Mouse (Mus musculus) limb, embryonic 14.5 days (tissue): ENCODE measurements around the gene Lmbr1. TPM values are rescaled to one million over a fixed set of nuclear protein-coding genes. Genes with fewer than 3 reads are reported as not detected.

Experiments
- ATAC-seq: fragments of 200-750 bp; cut with Nextera tagmentation; 2 replicates; pipeline ENCODE4 v1.8.0; 2017; ENCODE audit warnings: low read depth, moderate number of reproducible peaks, moderate TSS enrichment; ENCODE audit not compliant: low FRiP score
- DNase-seq: peaks from one replicate; pipeline ENCODE4 v3.0.0-alpha.2; 2015; ENCODE audit warnings: low spot score
- H3K27ac ChIP-seq: fragments of 300-500 bp; sonication (generic); replicated peaks from 2 replicates; pipeline ENCODE4 v1.5.1; 2014; ENCODE audit warnings: low read depth, mild to moderate bottlenecking, low read length, moderate library complexity, mixed read lengths
- H3K27me3 ChIP-seq: fragments of 300-500 bp; sonication (generic); 2 replicates; pipeline ENCODE4 v1.6.1; 2014; ENCODE audit warnings: low read length, mixed read lengths; ENCODE audit not compliant: control insufficient read depth, insufficient read depth
- H3K36me3 ChIP-seq: fragments of 300-500 bp; sonication (generic); 2 replicates; pipeline ENCODE4 v1.6.1; 2014; ENCODE audit warnings: mild to moderate bottlenecking, low read length, moderate library complexity, mixed read lengths; ENCODE audit not compliant: control insufficient read depth, insufficient read depth
- H3K4me1 ChIP-seq: fragments of 300-500 bp; sonication (generic); 2 replicates; pipeline ENCODE4 v1.6.1; 2014; ENCODE audit warnings: antibody characterized with exemption, low read length, mixed read lengths; ENCODE audit not compliant: control insufficient read depth, insufficient read depth
- H3K4me2 ChIP-seq: fragments of 300-500 bp; sonication (generic); replicated peaks from 2 replicates; pipeline ENCODE4 v1.6.1; 2014; ENCODE audit warnings: low read depth, mild to moderate bottlenecking, low read length, moderate library complexity; ENCODE audit not compliant: severe bottlenecking
- H3K4me3 ChIP-seq: fragments of 300-500 bp; sonication (generic); replicated peaks from 2 replicates; pipeline ENCODE4 v1.5.1; 2014; ENCODE audit warnings: low read length
- H3K9ac ChIP-seq: fragments of 300-500 bp; sonication (generic); 2 replicates; pipeline ENCODE4 v1.6.1; 2014; ENCODE audit warnings: mild to moderate bottlenecking, low read depth, low read length, moderate library complexity; ENCODE audit not compliant: severe bottlenecking
- H3K9me3 ChIP-seq: fragments of 300-500 bp; sonication (generic); 2 replicates; pipeline ENCODE4 v1.6.1; 2016; ENCODE audit warnings: low read length; ENCODE audit not compliant: control insufficient read depth
- POLR2A ChIP-seq: fragments of 200-500 bp; IDR thresholded peaks from 2 replicates; pipeline ENCODE4 v1.8.0; 2012; ENCODE audit warnings: inconsistent platforms, mild to moderate bottlenecking, moderate library complexity, borderline replicate concordance; ENCODE audit not compliant: insufficient read depth, insufficient read length; ENCODE audit errors: extremely low read depth
- WGBS: fragments of 180-500 bp; shearing (Covaris S2); extraction: QIAGEN DNeasy Blood & Tissue Kit; methylation state at CpG from one replicate; pipeline ENCODE4 v1.1.7; 2014; 5-methylcytosine and 5-hydroxymethylcytosine counted together
- polyA plus RNA-seq, 2 experiments: library from polyadenylated mRNA; depleted of rRNA in 1 of 2; stranded (reverse) in 1 of 2; unstranded in 1 of 2; fragments of >200 nt; fragmentation: Nextera tagmentation in 1 of 2; extraction: Ambion mirVana in 1 of 2; gene quantifications; 2 replicates each; pipeline versions ENCODE4 v1.2.1 to v1.2.3; 2012 to 2014

Lmbr1 gene
- polyA plus RNA-seq, 2 experiments, result 6.1 to 10.3 TPM

DNA sequence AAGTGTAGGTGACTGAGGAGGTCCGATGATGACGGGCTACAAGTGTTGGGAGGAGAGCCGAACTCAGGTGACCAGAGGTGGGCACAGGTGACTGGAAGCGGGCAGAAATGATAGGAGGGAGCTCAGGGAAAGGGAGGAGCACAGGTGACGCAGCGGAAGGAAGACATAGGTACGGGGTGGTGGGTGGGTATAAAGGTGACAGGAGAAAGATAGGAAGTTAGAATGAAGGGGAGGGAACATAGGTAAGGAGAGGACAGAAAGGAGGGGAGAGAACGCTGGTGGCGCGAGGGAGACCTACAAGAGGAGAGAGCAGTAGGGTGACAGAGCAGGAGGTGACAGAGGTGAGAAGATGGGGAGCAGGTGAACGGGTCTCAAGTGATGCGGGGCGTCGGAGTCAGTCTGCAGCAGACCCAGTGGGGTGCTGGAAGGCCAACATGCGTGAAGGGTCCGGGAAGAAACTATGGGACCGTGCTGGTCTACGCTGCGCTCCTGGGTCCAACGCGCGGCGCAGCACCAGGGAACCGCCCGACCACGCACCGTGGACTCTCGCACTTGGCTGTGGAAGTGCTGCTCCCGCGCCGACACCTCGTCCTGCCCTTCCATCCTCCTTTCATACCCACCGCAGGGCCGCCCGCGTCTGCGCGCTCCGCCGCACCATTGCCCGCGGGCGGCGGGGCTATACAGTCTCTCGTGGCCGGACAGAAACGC lies 446 bp downstream of the Lmbr1 start:
- Histone ChIP-seq H3K27me3 (no peaks in the 10 kb centered on the region), H3K27ac (peak overlapping the region; percentile 67; the same call in 1 of the 2 replicates), H3K9me3 (no peaks in the 10 kb centered on the region), H3K4me3 (peak overlapping the region; percentile 81), H3K4me1 (peaks cover 9% of the 10 kb centered on the region; the same call in 1 of the 2 replicates), H3K4me2 (peak overlapping the region; percentile 90), H3K9ac (peak overlapping the region; percentile 84), H3K36me3 (no peaks in the 10 kb centered on the region)
- no peak for TF ChIP-seq POLR2A
- WGBS, result 1% methylated on average over 39 of the region's 47 CpGs
- no peak for DNase-seq
- peak; percentile 78 for ATAC-seq

DNA sequence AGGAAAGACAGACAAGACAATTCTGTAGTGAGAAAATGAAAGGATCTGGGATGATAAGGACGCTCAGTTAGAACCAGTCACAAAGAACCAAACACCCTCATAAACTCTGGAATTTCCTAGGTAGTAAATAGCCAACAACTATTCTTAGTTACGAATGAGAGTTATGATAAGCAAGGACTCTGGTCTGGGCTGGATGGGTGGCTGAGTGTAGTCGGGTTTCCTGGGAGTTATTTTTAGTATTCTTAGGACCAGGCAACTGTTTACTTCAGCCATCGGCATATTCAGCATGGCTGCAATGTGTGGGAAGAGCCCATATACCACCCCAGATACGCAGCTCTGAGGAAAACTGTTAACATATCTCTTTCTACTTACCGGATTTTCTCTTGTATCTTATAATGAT lies 14.7 kb downstream of the Lmbr1 start:
- Histone ChIP-seq H3K4me2 (no peak overlapping the region), H3K27ac (no peak overlapping the region), H3K4me1 (no peaks in the 10 kb centered on the region), H3K4me3 (no peak overlapping the region), H3K27me3 (no peaks in the 10 kb centered on the region), H3K9ac (no peak overlapping the region), H3K9me3 (no peaks in the 10 kb centered on the region), H3K36me3 (peaks cover 5% of the 10 kb centered on the region)
- DNase-seq (no peak), ATAC-seq (no peak)
- no peak for TF ChIP-seq POLR2A
- WGBS, result 75% methylated on average over 6 of the region's 6 CpGs

DNA sequence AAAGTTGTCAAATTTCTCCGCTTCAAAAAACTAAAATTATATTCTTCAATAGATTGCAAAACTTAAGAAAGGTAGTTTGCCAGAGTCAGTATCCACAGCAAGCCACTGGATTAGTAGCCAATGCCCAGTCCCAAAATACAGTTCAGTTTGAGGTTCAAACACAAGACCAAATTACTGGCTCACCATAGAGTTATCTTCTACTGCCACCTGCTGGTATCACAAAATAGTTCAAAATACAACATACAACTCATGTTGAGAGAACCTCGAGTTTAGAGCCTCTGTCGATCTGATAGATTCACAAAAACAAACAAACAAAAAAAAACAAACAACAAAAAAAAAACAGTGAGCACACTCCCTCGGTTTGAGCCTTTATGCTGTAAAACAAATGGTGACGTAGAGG lies 42.4 kb downstream of the Lmbr1 start:
- TF ChIP-seq POLR2A, result no peak
- no peaks in the 10 kb centered on the region for H3K9me3 ChIP-seq
- ATAC-seq, result no peak
- peak; percentile 66 for DNase-seq
- no peak overlapping the region for H3K9ac ChIP-seq
- 54% methylated on average over 5 of the region's 5 CpGs for WGBS
- H3K36me3 ChIP-seq, result no peaks in the 10 kb centered on the region
- H3K4me3 ChIP-seq, result no peak overlapping the region
- no peaks in the 10 kb centered on the region for H3K4me1 ChIP-seq
- no peak overlapping the region for H3K4me2 ChIP-seq
- no peak overlapping the region for H3K27ac ChIP-seq
- H3K27me3 ChIP-seq, result no peaks in the 10 kb centered on the region

DNA sequence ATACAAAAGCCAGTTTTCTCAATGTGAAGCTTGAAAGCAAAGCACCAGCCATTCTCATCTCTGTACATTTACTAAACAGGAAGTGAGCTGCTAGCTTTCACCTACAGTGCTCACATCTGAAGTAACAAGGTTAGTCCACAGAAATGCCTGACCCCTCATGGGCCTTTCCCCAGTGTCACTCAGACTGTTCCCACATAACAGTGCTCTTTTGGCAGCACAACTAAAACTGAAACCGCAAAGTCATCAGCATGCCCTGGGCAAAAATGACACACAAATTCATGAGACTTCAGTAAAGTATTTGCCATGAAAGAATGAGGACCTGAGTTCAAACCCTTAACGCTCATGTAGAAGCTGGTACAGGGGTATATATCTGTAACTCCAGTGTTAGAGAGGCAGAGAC lies 55.7 kb downstream of the Lmbr1 start:
- no peak for ATAC-seq
- Histone ChIP-seq H3K4me1 (no peaks in the 10 kb centered on the region), H3K9me3 (no peaks in the 10 kb centered on the region), H3K36me3 (no peaks in the 10 kb centered on the region), H3K9ac (no peak overlapping the region), H3K27ac (no peak overlapping the region), H3K4me3 (no peak overlapping the region), H3K27me3 (no peaks in the 10 kb centered on the region), H3K4me2 (no peak overlapping the region)
- no peak for DNase-seq
- 95% methylated on average over 2 of the region's 2 CpGs for WGBS
- no peak for TF ChIP-seq POLR2A

DNA sequence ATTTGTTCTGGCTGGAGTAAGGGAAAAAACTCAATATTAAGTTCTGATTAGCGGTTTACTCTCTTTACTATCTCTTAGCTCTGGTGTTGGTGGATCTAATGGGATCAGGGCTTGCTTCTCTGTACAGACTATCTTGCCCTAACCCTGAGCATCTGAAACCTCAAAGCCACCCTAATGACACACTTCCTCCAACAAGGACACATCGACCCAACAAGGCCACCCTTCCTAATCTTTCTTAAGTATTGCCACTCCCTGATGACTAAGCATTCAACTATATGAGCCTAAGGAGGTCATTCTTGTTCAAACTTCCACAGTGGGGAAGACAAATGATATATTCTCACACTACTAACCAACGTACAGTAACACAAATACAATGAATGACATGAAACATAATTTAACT lies 69.0 kb downstream of the Lmbr1 start:
- DNase-seq (no peak), ATAC-seq (no peak)
- Histone ChIP-seq H3K9ac (no peak overlapping the region), H3K4me2 (no peak overlapping the region), H3K4me3 (no peak overlapping the region), H3K4me1 (no peaks in the 10 kb centered on the region), H3K36me3 (no peaks in the 10 kb centered on the region), H3K27me3 (no peaks in the 10 kb centered on the region), H3K27ac (no peak overlapping the region), H3K9me3 (no peaks in the 10 kb centered on the region)
- WGBS, result 80% methylated on average over 3 of the region's 3 CpGs
- no peak for TF ChIP-seq POLR2A
